Mouse (Mus musculus): ENCODE data around the gene Psph. TPM values are rescaled to one million over a fixed set of nuclear protein-coding genes. Genes with fewer than 3 reads are reported as not detected.
A peak's percentile ranks its signal among the peaks of the same experiment; 100 is the strongest.

The Psph gene
- total RNA-seq, 1 experiment from 2014 or later, result 14.2 TPM

GRCm38 (mm10) chr5:129742903-129743488 lies 44.3 kb downstream of the Psph start:
- no peak for ATAC-seq (replicated peaks; ENCODE audit: low read depth, poor library complexity, severe bottlenecking)

GRCm38 (mm10) chr5:129740976-129741375 lies 46.3 kb downstream of the Psph start:
- ATAC-seq (replicated peaks; ENCODE audit: low read depth, poor library complexity, severe bottlenecking), result peak; percentile 73

GRCm38 (mm10) chr5:129731021-129731420 lies 56.2 kb downstream of the Psph start:
- ATAC-seq (replicated peaks; ENCODE audit: low read depth, poor library complexity, severe bottlenecking), result no peak

- ATAC-seq (replicated peaks; ENCODE audit: low read depth, poor library complexity, severe bottlenecking), result peak; percentile 71
Observed at GRCm38 (mm10) chr5:129730344-129730743, 56.9 kb downstream of the Psph start.

- peak; percentile 17 for ATAC-seq (replicated peaks; ENCODE audit: low read depth, poor library complexity, severe bottlenecking)
Observed at GRCm38 (mm10) chr5:129729286-129729685, 58.0 kb downstream of the Psph start.

- ATAC-seq (replicated peaks; ENCODE audit: low read depth, poor library complexity, severe bottlenecking), result no peak
Observed at GRCm38 (mm10) chr5:129726784-129727183, 60.5 kb downstream of the Psph start.

GRCm38 (mm10) chr5:129725774-129726392 lies 61.4 kb downstream of the Psph start:
- no peak for ATAC-seq (replicated peaks; ENCODE audit: low read depth, poor library complexity, severe bottlenecking)

- peak; percentile 74 for ATAC-seq (replicated peaks; ENCODE audit: low read depth, poor library complexity, severe bottlenecking)
Observed at GRCm38 (mm10) chr5:129724834-129725773, 62.1 kb downstream of the Psph start, which contains the start of gene Nipsnap2. Gene Nipsnap2, plus strand, starts transcription at chr5:129725063.

- ATAC-seq (replicated peaks; ENCODE audit: low read depth, poor library complexity, severe bottlenecking), result peak; percentile 51
Observed at GRCm38 (mm10) chr5:129724268-129724667, 63.0 kb downstream of the Psph start.

GRCm38 (mm10) chr5:129720176-129720575 lies 67.1 kb downstream of the Psph start:
- ATAC-seq (replicated peaks; ENCODE audit: low read depth, poor library complexity, severe bottlenecking), result no peak

GRCm38 (mm10) chr5:129717016-129717415 lies 70.2 kb downstream of the Psph start:
- no peak for ATAC-seq (replicated peaks; ENCODE audit: low read depth, poor library complexity, severe bottlenecking)

Other genes with a start within 250 kb of the Psph start
- 0.05 TPM in 1 of 2 replicates, not detected in the other for gene Mmp17, start 203.3 kb downstream of the Psph start, total RNA-seq (2017)
- gene Zfp11, start 117.3 kb downstream of the Psph start, total RNA-seq (2017), result 3.3 and 4.3 TPM in 2 replicates
- gene Sept14, start 78.9 kb downstream of the Psph start, total RNA-seq (2017), result not detected in 2 replicates
- gene Mrps17, start 72.0 kb downstream of the Psph start, total RNA-seq (2017), result 76.2 and 84.4 TPM in 2 replicates
- gene Nipsnap2, start 62.4 kb downstream of the Psph start, total RNA-seq (2017), result 23.6 and 31.8 TPM in 2 replicates
- gene Sumf2, start 59.5 kb upstream of the Psph start, total RNA-seq (2017), result 12.7 and 15.8 TPM in 2 replicates
- gene Chchd2, start 100.0 kb upstream of the Psph start, total RNA-seq (2017), result 210 and 211 TPM in 2 replicates
- 3.7 and 8.4 TPM in 2 replicates for gene Zbed5, start 108.3 kb upstream of the Psph start, total RNA-seq (2017)
- 0.09 and 1.1 TPM in 2 replicates for gene Phkg1, start 111.1 kb upstream of the Psph start, total RNA-seq (2017)
- 0.68 and 1.6 TPM in 2 replicates for gene Nupr1l, start 121.1 kb upstream of the Psph start, total RNA-seq (2017)
- 39.8 and 42.5 TPM in 2 replicates for gene Vkorc1l1, start 154.5 kb upstream of the Psph start, total RNA-seq (2017)
- 50.5 and 61.8 TPM in 2 replicates for gene Gusb, start 215.6 kb upstream of the Psph start, total RNA-seq (2017)
- 16.8 and 25.2 TPM in 2 replicates for gene Asl, start 241.8 kb upstream of the Psph start, total RNA-seq (2017)
- 40.0 and 42.2 TPM in 2 replicates for gene Crcp, start 241.8 kb upstream of the Psph start, total RNA-seq (2017)